Comparison of ENCODE assay signal across 19 mouse cellular contexts in the genomic region with DNA sequence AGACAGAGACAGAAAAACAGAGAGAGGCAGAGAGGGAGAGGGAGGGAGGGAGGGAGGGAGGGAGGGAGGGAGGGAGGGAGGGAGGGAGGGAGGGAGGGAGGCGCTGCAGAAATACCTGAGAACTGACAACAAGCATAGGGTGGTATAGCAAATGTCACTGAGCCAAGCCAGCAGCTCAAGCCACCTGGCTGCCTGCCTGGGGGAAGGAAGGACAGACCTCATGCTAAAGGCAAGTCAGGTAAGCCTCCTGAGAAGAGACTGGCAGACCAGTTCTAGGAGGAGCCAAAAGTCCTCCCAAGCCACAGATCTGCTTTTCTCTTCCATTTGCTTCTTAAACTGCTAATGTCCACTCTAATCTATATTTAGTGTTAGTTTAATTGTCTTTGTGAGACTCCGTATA. TPM values are rescaled to one million over a fixed set of nuclear protein-coding genes. Genes with fewer than 3 reads are reported as not detected.
DNase-seq lines count a peak whose midpoint lies in the region; ATAC-seq lines count a peak whose summit lies in the region.
"Had no signal": no experiment of that assay in that cellular context is flagged by ENCODE, and none has a peak within 500 bp of the region (broad histone marks: within the 10 kb centered on the region; RNA-seq: fewer than 3 reads in every experiment).

No protein-coding gene starts in this region.

- peak; percentile 13 for DNase-seq in cerebellum, adult 11-12 months
- DNase-seq in cerebellum, adult 8-10 months: no peak
- DNase-seq in cerebellum, postnatal 14 days: peak; percentile 46 to 66
- DNase-seq in left cerebral cortex, postnatal 4 days: peak; percentile 3
- no peak for DNase-seq in left cerebral cortex, adult 8-10 months (ENCODE audit: low spot score in 2 of 2)
- DNase-seq: adrenal gland, adult 8-10 months; adrenal gland, postnatal 14 days; adrenal gland, postnatal 36 days; B cell, adult 2 months; cerebellum, adult 11 months; cerebellum, adult 9-11 months; forebrain, postnatal 0 days had no signal

- intact Hi-C loops in left cerebral cortex, postnatal 4 days (cut with DNase I): no loop called here

- no peak for ATAC-seq in cerebellum, adult (ENCODE audit: insufficient number of reproducible peaks, low FRiP score, low TSS enrichment)
- ATAC-seq: activated CD4-positive, CD25-positive, alpha-beta regulatory T cell, adult 4 months; CD4-positive, CD25-positive, alpha-beta regulatory T cell, adult 4 months; forebrain, embryonic 13.5 days; forebrain, embryonic 15.5 days; forebrain, postnatal 0 days; Patski had no signal

RNA-seq across cellular contexts. Expression of gene Emcn, which starts 22.5 kb away (rescaled TPM):
- 1 to 10 TPM; 4.0 to 4.4 TPM for total RNA-seq in left cerebral cortex, postnatal 4 days (2021)
- total RNA-seq in left cerebral cortex, adult 8-10 months (2022): 10 to 100 TPM in 2 of 4 experiments, 1 to 10 TPM in 2; 8.8 to 13.2 (median 10.1) TPM
- total RNA-seq: CH12.LX had no signal

Comparison
In these comparisons a context has a peak if more than half of its experiments do, and no peak if none do; other contexts are left out.
1. DNase-seq: peak in cerebellum, adult 11-12 months (single experiment), cerebellum, postnatal 14 days (2 of 2) and left cerebral cortex, postnatal 4 days (single experiment); none in cerebellum, adult 8-10 months (single experiment) and left cerebral cortex, adult 8-10 months (0 of 2).